Mouse (Mus musculus) layer of hippocampus, postnatal 10 days (tissue): ENCODE data around the gene Pgs1. TPM values are rescaled to one million over a fixed set of nuclear protein-coding genes. Genes with fewer than 3 reads are reported as not detected.

Source experiments
- DNase-seq, 2 experiments: peaks; one replicate each; pipeline ENCODE4 v3.0.0; 2021; ENCODE audit warnings: low spot score in 2 of 2
- total RNA-seq, 2 experiments: library from RNA; stranded (reverse); gene quantifications; 2 replicates each; pipeline ENCODE4 v1.2.3; 2021

Gene Pgs1
- total RNA-seq, 2 experiments from 2014 or later, result 59.2 to 59.6 TPM

DNA sequence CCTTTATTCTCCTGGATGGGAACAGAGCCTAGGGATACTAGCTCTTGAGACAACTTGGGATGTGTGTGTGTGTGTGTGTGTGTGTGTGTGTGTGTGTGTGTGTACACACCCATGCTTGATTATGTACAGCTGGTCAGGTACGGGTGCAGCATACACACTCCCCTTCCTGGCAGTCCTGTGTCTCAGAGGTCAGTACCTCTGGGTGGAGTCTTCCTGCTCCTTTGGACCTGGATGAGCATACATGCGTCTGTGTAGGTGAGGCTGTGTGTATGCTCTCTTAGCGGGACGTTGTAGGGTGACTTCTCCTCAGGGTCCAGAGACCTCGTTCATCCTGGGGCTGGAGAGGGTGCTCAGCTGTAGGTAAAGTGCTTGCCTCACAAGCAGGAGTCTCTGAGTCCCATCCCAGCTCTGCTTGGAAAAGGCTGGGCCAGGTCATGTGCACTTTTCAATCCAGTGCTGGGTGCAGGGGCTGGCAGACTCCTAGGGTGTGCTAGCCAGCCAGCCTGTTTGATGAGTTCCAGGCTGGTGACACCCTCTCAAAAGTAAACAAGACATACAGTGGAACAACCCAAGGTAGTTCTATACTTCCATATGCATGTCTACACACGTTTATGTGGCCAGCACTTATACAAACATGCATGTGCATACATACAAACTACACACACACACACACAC lies 13.3 kb downstream of the Pgs1 start:
- DNase-seq, result no peak

DNA sequence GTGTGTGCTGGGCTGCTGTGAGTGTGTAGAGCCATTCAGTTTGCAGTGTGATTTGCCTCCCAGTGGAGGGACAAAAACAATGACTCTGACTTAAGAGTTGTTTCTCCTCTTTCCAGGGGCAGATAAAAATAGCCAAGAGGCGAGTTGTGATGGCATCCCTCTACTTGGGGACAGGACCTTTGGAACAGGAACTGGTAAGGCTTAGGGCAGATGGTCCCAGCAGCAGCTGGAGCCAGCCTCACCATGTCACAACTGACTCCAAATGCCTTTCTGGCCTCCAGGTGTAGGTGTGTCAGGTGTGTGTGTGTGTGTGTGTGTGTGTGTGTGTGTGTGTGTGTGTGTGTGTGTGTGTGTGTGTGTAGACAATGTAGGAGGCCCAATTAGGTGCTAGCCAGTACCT lies 14.0 kb downstream of the Pgs1 start:
- no peak for DNase-seq

DNA sequence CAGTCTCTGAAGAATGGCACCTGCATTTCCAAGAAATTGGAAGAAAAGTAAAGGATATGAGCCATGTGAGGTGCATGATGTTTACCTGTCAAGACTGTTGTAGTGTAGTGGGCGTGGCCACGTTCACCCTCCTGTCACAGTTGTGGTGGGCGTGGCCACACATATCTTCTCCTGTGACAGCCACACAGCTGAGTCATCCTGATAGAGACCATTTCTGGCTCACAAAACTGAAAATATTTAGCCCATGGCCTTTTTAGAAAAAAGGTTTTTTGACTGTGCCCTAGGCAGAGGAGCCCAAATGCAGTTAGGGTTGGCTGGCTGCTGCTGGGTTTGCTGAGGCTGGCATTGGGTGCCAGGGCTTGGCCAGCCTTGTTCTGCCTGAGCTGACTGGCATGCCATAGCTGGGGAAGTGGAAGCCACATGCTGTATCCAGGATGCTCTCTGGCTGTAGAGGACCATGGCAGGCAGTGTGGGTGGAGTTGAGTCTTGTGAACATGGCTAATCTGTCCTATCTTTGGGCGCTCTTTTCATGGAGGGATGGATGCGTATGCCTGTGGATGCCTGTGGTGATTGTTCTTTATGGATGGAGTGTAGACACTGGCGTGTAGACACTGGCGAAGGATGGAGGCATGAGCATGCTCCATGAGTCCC lies 14.6 kb downstream of the Pgs1 start:
- DNase-seq, result no peak

DNA sequence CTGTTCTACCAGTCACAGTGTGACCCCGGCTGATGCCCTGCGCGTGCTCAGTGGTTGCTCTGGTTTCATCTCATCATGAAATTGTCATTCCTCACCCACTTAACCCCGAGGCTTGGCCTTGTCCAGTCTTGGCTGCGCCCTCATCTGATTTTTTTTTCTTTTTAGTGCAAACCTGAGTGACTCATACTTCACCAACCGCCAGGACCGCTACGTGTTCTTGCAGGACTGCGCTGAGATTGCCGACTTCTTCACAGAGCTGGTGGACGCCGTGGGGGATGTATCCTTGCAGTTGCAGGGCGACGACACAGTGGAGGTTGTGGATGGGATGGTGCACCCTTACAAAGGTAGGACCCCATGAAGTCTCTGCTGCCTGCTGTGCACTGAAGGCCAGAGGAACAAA lies 17.1 kb downstream of the Pgs1 start:
- no peak for DNase-seq

DNA sequence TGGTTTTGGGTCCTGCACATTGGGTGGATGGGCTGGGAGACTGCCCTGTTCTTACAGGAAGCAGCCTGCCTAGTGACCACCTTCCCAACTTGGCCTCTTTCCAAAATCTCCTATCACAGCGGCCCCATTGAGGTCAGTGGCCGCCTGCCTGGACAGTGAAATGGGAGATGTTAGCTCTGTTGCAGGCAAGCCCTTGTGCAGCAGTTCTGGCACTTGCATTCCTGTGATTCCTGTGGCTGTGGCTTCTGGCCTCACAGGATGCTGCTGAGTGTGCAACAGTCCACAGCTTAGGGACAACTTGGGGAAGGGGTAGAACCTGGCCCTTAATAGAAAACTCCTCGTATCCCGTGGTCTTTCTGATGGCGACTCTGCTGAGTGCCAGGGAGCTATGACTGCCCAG lies 17.6 kb downstream of the Pgs1 start:
- no peak for DNase-seq

DNA sequence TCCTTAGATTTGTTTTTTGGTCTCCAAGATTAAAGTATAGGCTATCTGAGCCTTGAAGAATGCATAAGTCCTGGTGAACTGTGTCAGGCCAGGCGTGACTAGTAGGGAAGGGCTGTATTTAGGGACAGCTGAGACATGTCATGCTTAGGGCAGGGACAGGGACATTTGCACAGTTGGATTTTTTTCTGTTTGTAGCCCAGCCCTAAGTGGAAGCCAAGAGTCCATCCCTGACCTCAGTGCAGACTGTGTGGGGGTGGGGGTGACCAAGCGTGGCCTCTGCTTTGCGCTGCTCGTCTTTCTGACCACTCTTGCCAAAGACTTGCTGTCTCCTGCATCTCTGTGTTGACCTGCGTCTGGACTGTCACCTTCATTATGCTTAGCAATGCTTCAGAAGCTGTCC lies 18.1 kb downstream of the Pgs1 start:
- no peak for DNase-seq

DNA sequence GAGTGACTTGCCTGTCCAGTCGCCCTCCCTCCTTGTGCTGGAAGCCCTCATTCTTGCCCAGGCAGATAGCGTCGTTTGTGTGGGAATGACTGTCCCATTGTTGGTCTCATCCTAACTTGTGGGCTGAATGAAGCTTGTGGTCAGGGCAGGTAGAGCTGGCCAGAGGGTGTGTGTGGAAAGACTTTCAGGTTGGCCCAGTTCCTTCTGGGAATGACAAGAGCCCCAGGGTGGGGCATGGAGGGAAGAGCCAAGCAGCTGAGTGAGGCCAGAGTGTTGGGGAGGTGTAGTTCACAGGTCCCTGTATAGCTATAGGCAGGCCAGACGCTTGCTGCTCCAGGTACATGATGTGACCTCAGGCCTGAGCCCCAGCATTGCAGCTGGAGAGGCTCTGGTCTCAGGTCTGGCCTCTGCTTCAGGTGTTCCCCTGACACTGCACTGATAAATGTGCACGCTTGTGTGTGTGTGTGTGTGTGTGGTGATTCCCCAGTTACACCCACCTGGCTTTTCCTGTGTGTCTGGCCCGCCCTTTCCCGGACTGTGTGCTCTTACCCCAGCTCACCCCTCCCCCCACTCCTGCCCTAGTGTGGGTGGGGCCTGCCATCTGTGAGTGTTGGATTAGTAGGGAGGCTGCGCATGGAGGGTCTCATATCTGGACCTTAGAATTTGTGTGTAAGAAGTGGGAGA lies 21.5 kb downstream of the Pgs1 start:
- no peak for DNase-seq

DNA sequence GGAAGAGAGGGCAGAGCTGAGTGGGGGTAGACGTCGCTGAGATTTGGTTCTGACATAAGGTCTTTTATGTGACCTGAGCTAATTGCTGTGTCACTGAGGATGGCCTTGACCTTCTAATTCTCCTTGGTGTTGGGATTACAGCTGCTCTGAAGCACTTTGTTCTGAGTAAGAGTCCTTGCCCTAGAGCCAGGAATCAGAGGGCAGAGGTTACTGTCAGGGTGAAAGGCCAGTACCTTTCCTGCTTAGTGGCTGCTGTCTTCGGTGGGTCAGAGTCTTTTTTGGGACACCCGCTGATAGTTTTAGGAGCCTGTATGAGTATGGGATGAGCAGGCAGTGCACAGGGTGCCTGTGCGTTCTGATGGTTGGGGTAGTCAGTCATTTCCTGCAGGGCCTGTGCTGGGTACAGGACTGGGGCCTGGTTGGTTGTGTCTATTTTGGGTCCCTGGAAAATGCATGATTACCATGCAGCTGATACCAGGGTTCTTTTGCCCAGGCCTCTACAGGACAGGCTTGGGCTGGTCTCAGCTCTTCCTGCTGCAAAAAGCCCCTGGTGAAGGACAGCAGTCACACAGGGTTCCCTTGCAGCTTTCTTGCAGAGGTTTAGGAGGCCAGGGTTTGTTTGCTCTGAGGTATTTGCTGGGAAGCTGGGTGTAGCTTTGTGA lies 22.2 kb downstream of the Pgs1 start:
- DNase-seq, result no peak

DNA sequence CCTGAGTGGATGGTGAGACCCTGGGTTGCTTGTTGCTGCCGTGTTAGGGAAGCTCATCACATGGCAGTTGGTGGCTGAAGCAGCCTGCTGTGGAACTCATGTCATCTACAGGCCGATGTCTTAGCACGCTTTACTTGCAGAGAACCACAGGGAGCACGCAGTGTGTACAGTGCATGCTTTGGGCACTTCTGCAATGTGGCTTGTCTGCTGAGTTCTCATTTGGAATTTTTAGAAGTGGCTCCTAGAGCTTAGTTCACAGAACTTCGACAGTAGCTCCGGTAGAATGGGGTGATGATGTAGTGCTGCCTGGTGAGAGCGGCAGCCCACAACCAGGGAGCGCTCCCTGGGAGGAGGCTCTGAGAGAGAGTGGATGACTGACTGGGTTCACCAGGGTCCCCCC lies 22.8 kb downstream of the Pgs1 start:
- DNase-seq, result no peak

DNA sequence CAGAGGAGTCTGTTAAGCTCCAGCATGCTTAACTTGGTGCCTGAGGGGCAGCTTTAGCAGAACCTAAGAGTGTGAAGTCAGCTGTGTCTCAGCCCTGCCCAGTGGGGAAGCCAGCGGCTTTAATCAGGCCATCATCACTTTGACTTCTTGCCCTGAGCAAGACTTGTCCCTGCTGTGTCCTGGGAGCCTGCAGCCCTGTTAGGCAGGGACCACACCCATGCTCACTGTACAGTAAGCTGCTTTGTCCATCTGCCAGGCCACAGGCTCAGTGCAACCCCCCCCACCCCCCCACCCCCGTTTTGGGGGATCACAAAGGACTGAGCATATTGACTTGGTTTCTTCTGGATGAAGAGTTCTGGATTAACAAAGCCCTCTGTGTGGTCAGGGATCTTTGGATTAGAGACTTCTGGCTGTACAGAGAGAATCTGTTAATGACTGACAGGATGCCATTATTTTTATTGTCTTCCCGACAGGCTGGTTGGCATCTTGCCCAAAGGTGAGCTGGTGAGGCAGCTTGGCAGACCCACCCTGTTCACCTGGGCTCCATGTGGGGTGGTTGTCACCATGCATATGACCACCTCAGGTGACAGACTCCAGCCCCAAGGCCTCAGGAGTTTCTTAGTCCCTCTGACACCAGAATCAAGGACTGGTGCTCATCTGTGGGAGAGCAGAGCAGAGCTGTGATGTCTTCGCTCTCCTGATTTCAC lies 23.9 kb downstream of the Pgs1 start:
- no peak for DNase-seq

DNA sequence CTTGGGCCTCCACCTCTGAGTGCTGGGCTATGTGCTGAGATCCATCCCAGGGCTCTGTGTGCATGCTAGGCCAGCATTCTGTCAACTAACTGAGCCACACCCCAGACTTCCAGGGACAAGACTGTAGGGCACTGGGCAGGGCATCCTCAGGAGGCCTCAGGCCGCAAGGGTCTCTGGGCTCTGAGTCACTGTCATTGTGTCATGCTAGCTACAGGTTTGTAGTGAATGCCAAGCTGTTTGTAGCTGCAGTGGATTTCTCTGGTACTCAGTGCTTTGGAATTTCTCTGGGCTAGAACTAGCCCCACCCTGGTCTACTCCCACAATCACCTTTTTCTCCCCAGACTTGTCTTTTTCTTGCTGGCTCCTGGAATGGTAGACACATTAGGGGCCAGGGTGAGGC lies 26.5 kb downstream of the Pgs1 start:
- DNase-seq, result no peak

DNA sequence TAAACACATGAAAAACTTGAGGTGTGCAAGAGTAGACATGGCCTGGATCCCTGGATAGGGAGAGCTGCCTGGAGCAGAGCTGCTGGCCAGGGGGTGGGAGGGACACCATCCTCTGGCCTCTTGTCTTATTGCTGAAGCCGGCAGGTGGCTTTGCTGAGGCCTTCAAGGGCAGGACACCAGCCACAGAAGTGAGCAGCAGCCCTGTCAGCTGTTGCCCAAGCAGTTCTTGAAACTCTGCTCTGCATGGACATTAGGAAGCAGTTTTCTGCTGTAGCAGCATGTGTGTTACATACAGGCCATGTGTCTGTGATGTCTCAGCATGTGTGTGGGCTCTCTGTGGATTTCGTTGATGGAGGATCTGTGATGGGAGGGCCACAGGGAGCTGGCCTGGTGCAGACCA lies 27.2 kb downstream of the Pgs1 start:
- no peak for DNase-seq

DNA sequence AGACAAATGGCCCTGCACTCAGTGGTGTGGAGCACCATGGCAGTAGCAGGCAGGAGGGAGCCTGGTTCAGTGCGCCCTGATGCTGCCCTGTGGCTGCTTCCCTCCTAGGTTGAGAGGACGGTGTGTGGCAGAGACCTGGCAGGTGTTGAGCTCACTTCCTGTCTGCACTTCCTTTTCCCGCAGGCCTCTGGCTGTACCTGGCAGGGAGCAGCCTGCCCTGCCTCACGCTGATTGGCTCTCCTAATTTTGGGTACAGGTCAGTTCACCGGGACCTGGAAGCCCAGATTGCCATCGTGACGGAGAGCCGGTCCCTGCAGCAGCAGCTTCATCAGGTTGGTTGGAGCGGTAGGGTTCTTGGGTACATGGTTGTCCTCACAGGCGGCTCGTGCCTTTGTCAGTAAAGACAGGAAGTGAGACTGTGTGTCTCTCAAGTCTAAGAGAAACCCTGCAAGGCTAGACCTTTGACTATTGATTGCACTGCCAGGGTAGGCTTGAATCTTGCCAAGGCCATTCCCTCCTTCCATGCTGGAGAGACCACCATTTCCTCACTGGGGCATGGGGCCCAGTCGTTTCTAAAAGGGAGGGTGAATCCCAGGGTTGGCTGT lies 28.4 kb downstream of the Pgs1 start:
- no peak for DNase-seq

DNA sequence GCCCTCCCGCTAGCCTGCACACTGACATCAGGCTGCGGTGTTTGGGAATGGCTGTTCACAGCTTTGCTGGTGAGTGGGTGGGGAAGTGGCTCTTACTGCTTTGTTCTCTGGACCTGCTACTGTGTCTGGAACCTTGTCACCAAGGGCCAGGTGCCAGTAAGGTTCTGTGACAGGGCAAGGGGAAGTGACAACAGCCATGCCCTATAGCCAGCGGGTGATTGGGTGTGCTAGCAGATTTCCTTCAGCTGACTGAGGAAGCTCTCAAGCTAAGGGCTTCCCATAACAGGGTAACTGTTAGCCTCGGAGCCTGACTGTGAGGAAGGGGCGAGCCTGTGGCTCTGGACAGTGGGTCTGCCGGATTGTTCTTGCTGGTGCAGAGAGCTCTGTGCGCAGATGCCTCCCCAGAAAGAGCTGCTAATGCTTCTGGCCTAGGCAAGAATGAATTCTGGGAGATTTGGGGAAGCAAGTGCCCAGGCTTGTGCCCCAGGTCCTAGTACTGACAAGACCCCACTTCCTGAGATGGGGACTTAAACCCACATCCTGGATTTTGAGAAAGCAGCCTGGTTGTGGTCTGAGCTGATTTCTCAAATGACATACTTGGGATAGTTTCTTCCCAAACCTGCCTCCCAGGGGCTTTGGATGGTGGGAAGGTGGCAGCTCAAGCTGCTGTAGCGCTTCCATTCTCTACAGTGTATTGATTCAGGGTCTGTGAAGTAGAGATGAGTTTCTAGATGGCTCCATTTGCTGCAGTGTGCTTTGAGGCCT lies 29.5 kb downstream of the Pgs1 start:
- DNase-seq, result no peak

DNA sequence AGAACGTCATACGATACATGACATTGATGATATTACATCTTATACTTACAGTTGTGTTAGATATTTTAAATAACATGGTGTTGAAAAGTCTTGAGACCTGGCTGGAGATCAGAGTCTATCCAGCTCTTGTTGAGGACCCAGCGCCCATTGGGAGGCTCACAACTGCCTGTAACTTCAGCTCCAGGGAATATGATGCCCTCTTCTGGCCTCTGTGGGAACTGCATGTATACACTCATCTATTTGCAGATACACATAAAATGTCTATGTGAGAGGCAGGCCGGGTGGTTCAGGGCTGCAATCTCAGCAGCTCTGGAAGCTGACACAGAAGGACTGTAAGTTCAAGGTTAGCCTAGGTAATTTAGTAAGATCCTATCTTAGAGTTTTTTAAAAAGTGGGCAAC lies 32.2 kb downstream of the Pgs1 start:
- no peak for DNase-seq

DNA sequence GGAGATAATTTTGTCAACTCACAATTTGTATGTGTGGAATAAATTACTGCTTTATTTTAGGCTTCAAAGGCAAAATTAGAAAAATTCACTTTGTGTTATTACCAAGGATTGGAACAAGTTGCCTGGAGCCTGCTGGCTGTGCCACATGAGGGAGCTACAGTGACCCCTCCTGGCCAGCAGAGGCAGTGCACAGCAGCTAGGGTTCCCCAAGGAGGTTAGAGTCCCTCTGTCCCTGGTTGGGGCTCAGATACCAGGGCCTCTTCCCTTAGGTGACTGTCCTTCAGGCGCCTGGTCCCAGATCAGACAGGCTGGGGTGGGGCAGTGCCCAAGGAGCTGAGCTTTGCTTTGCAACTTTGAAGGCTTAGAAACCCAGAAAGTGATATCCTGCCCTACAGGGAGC lies 35.7 kb downstream of the Pgs1 start:
- peak; percentile 82 to 83 for DNase-seq

DNA sequence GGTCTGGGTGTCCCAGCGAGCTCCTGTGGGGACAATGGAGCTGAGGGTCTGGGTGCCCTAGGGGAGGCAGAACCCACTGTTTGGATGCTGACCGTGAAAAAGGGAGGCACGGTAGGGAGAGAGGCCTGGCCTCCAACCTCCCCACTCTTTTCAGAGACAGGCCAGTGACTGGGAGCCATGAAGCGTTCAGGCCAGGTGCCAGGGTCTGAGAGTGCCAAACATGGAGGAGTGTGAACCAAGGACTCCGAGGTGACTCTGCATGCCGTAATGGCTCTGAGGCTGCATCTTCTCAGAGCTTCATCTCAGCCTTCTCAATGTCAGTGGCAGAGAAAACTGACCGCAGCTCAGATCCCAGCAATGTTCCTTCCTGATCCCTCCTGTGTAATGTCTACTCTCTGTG lies 37.4 kb downstream of the Pgs1 start:
- DNase-seq, result no peak

DNA sequence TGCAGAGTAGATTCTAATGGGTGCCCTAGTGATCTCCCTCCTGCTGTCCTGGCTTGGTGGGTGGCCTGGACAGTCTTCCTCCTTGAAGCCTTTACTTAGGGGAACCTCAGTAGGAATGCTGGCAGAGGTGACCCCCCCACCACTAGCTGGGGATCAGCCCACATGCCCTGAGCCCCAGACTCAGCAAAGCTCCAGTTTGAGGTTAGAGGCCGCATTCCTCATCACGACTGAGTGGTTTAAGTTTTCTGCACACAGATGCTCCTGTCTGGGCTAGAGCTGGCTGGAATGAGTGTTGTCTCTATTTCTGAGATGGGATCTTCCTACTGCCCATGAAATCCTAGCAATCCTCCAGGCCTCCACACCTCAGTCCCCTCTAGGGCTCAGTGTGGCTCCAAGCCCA lies 38.0 kb downstream of the Pgs1 start:
- no peak for DNase-seq

DNA sequence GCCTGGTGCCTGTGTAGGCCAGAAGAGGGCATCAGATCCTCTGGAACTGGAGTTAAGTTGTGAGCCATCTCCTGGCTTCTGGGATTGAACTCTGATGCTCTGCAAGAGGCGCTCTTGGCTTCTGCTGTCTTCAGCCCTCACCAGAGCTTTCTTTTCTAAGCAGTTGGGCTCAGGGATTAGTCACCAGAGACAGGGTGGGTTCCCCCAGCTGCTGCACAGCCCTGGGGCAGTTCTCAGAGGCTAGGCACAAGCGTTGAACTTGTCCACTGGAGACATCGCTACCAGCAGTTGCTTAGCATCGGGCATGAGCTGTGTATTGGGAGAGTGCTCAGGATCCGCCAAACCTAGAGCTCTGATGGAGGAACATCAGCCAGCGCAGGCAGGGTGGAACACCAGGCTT lies 43.1 kb downstream of the Pgs1 start:
- no peak for DNase-seq

DNA sequence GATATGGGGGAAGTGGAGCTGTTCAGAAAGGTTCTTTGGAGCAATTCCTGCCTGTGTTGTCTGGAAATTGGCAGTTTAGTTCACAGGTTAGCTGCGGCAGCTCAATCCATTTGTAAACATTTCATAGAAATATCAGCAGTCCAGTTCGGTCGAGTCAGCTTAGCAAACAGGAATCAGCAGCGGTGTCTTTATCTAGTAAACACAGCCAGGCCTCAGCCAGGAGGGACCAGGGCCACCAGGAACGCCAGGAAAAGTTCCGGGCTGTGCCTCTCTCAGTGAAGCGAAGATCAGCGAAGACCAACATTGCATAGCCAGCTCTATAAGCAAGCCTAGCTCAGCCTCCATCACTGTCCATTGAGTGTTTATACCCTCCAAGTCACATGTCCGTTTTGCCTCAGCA lies 45.0 kb downstream of the Pgs1 start:
- DNase-seq, result no peak
